In the genomic region with DNA sequence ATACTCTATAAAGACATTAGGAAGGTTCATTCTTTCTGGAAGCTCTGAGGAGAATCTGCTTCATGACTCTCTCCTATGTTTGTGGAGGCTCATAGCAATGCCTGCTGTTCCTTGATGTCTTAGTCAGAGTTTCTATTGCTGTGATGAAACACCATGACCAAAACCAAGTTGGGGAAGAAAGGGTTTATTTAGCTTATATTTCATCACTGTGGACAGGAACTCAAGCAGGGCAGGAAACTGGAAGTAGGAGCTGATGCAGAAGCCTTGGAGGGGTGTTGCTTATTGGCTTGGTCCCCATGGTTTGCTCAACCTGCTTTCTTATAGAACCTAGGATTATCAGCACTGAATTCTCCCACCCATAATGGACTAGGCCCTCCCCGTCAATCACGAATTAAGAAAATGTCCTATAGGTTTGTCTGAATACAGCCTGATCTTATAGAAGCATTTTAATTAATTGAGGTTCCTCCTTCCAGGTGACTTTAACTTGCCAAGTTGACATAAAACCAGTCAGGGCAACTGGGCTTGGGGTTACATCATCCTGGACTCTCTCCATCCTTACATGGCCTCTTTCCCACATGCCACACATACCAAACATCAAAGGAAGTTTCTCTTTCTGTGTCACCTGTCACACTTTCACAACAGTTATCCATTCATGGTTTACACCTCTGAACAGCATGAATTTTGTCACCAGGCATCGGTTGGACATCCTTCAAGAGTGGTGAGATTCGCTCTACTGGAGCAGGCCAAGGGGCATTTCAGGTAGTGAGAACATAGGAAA, we compare ENCODE assay signal across 23 mouse cellular contexts.
"Had no signal": no experiment of that assay in that cellular context is flagged by ENCODE, and none has a peak within 500 bp of the region (broad histone marks: within the 10 kb centered on the region; RNA-seq: fewer than 3 reads in every experiment).

No protein-coding gene starts in this region.

- H3K4me1 ChIP-seq: kidney, embryonic 15.5 days; liver, embryonic 15.5 days; midbrain, embryonic 12.5 days; midbrain, embryonic 15.5 days; neural tube, embryonic 13.5 days; stomach, embryonic 15.5 days had no signal

- H3K4me3 ChIP-seq: kidney, embryonic 15.5 days; left cerebral cortex, adult 2 months; limb, embryonic 12.5 days; limb, embryonic 15.5 days; liver, embryonic 15.5 days; midbrain, embryonic 12.5 days; midbrain, embryonic 15.5 days; myocyte; neural tube, embryonic 13.5 days; stomach, embryonic 15.5 days had no signal

- H3K27me3 ChIP-seq: kidney, embryonic 15.5 days; limb, embryonic 12.5 days; limb, embryonic 15.5 days; liver, embryonic 15.5 days; midbrain, embryonic 12.5 days; midbrain, embryonic 15.5 days; neural tube, embryonic 13.5 days; stomach, embryonic 15.5 days had no signal

- H3K9me3 ChIP-seq: kidney, embryonic 15.5 days; limb, embryonic 12.5 days; limb, embryonic 15.5 days; liver, embryonic 15.5 days; midbrain, embryonic 12.5 days; midbrain, embryonic 15.5 days; neural tube, embryonic 13.5 days; stomach, embryonic 15.5 days had no signal

- ATAC-seq: inflammation-experienced regulatory T-cells, adult 6 months; intestine, embryonic 16.5 days; lung, postnatal 0 days; midbrain, embryonic 15.5 days had no signal

- H3K9ac ChIP-seq: kidney, embryonic 15.5 days; limb, embryonic 12.5 days; limb, embryonic 15.5 days; liver, embryonic 15.5 days; lung, embryonic 14.5 days; midbrain, embryonic 12.5 days; midbrain, embryonic 15.5 days; neural tube, embryonic 13.5 days; stomach, embryonic 15.5 days had no signal

- DNase-seq: kidney, postnatal 10 days; kidney, postnatal 36 days; layer of hippocampus, postnatal 36 days; left cerebral cortex, postnatal 4 days; lung, embryonic 14.5 days; retina, postnatal 1 day; right cerebral cortex, postnatal 25 days; spleen, adult 18-20 months; thymus, postnatal 36 days had no signal

- H3K4me2 ChIP-seq: kidney, embryonic 15.5 days; limb, embryonic 12.5 days; limb, embryonic 15.5 days; liver, embryonic 15.5 days; lung, embryonic 14.5 days; midbrain, embryonic 12.5 days; midbrain, embryonic 15.5 days; neural tube, embryonic 13.5 days; stomach, embryonic 15.5 days had no signal

- H3K36me3 ChIP-seq: kidney, embryonic 15.5 days; limb, embryonic 12.5 days; limb, embryonic 15.5 days; liver, embryonic 15.5 days; midbrain, embryonic 12.5 days; midbrain, embryonic 15.5 days; neural tube, embryonic 13.5 days; stomach, embryonic 15.5 days had no signal

- H3K27ac ChIP-seq: kidney, embryonic 15.5 days; left cerebral cortex, adult 2 months; limb, embryonic 12.5 days; limb, embryonic 15.5 days; liver, embryonic 15.5 days; macrophage; midbrain, embryonic 12.5 days; midbrain, embryonic 15.5 days; neural tube, embryonic 13.5 days; stomach, embryonic 15.5 days had no signal
